Mouse (Mus musculus): ENCODE data around the gene Atg14. TPM values are rescaled to one million over a fixed set of nuclear protein-coding genes. Genes with fewer than 3 reads are reported as not detected.

Atg14 gene
- polyA plus RNA-seq, 1 experiment from 2014 or later: 10.3 TPM

- Histone ChIP-seq H3K27ac (no peak overlapping the region), H3K36me3 (ENCODE audit: inconsistent target) (no peaks in the 10 kb centered on the region), H3K79me2 (ENCODE audit: inconsistent target) (peaks cover 96% of the 10 kb centered on the region), H3K4me3 (ENCODE audit: inconsistent target) (no peak overlapping the region)
Observed at GRCm38 (mm10) chr14:47508035-47508434, 62.4 kb downstream of the Atg14 start.

DNA sequence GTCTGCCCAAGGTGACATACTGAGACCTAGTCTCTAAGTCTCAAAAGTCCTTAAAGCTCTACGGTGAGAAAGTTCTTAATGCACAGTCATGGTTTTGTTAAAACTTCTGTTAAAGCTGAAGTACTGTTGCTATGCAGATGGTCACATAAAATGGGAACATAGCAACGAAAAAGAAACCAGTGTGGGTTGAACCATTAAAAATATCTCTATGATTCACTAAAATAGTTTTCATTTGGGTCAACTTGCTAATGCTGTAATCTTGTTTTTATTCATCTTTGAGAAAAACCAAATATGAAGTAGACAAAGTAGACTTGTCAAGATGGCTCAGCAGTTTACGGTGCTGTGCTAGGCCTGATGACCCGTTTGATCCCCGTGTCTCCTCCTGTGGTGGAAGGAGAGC is 63.8 kb downstream of the Atg14 start:
- WGBS (ENCODE audit: missing documents): 72% methylated on average over 5 of the region's 5 CpGs
- H3K36me3 ChIP-seq (ENCODE audit: inconsistent target): no peaks in the 10 kb centered on the region

DNA sequence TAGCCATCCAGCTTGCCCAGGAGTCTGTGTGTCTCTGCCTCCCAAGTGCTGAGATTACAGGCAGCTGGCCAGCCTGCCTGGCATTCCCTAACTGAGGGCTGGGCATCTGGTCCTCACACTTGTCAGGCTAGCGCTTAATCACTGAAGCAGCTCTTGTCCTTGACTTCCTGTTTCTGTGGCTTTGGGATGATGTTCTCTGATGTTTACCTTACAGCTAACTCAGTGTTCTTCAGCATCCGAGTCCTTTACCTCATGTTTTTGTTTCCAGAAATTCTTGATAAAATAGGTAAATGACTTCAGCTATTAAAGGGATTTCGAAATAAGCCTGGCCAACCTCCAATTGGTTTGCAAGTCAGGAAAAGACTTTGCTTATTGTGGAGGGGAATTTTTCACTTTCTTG is 66.4 kb downstream of the Atg14 start:
- no peak overlapping the region for H3K27ac ChIP-seq
- peaks cover 95% of the 10 kb centered on the region for H3K79me2 ChIP-seq (ENCODE audit: inconsistent target)
- WGBS (ENCODE audit: missing documents): 85% methylated on average over 3 of the region's 3 CpGs
- H3K4me3 ChIP-seq (ENCODE audit: inconsistent target): no peak overlapping the region
- H3K36me3 ChIP-seq (ENCODE audit: inconsistent target): no peaks in the 10 kb centered on the region

More for the DNA sequence above, 63.8 kb downstream of the Atg14 start:
- H3K4me3 ChIP-seq (ENCODE audit: inconsistent target): no peak overlapping the region
- peaks cover 96% of the 10 kb centered on the region for H3K79me2 ChIP-seq (ENCODE audit: inconsistent target)
- no peak overlapping the region for H3K27ac ChIP-seq

DNA sequence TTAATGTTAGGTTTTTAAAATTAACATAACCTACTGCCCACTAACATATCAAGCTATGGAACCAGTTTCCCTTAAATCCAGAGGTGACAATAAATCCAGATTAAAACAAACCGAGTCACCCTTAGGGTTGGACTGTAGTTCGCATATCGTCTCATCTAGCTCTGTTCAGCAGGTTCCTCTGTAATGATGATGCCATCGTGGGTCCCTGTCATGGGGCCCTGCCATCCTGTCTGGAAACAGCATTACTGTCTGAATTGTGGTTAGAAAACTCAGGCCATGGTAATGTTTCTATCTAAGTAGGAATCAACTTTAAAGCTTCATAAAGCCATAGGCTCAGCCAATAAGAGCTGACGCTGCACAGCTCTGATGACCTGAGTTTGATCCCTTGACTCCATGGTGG is 71.8 kb downstream of the Atg14 start:
- 82% methylated on average over 5 of the region's 5 CpGs for WGBS (ENCODE audit: missing documents)
- H3K27ac ChIP-seq: no peak overlapping the region
- H3K79me2 ChIP-seq (ENCODE audit: inconsistent target): peaks cover 98% of the 10 kb centered on the region
- H3K4me3 ChIP-seq (ENCODE audit: inconsistent target): no peak overlapping the region
- H3K36me3 ChIP-seq (ENCODE audit: inconsistent target): no peaks in the 10 kb centered on the region

- Histone ChIP-seq H3K36me3 (ENCODE audit: inconsistent target) (no peaks in the 10 kb centered on the region), H3K4me3 (ENCODE audit: inconsistent target) (no peak overlapping the region), H3K27ac (no peak overlapping the region), H3K79me2 (ENCODE audit: inconsistent target) (peaks cover 98% of the 10 kb centered on the region)
- WGBS (ENCODE audit: missing documents): 97% methylated on average over 3 of the region's 3 CpGs
Observed at GRCm38 (mm10) chr14:47497166-47497565, 73.3 kb downstream of the Atg14 start.

DNA sequence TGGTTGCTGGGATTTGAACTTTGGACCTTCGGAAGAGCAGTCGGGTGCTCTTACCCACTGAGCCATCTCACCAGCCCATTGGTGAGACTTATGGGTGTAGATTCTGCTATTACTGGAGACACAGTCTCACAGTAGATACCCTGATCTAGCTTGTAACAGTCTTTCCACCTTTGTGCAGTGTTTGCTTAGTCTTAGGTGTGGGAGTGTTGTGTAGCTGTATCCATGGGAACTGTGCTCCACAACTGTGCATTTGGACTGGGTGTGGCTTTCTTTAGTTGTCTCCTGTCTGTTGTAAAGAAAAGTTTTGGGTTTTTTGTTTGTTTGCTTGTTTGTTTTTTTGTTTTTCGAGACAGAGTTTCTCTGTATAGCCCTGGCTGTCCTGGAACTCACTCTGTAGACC is 74.5 kb downstream of the Atg14 start:
- Histone ChIP-seq H3K4me3 (ENCODE audit: inconsistent target) (no peak overlapping the region), H3K79me2 (ENCODE audit: inconsistent target) (peaks cover 98% of the 10 kb centered on the region), H3K27ac (no peak overlapping the region), H3K36me3 (ENCODE audit: inconsistent target) (no peaks in the 10 kb centered on the region)
- 95% methylated on average over 3 of the region's 3 CpGs for WGBS (ENCODE audit: missing documents)

DNA sequence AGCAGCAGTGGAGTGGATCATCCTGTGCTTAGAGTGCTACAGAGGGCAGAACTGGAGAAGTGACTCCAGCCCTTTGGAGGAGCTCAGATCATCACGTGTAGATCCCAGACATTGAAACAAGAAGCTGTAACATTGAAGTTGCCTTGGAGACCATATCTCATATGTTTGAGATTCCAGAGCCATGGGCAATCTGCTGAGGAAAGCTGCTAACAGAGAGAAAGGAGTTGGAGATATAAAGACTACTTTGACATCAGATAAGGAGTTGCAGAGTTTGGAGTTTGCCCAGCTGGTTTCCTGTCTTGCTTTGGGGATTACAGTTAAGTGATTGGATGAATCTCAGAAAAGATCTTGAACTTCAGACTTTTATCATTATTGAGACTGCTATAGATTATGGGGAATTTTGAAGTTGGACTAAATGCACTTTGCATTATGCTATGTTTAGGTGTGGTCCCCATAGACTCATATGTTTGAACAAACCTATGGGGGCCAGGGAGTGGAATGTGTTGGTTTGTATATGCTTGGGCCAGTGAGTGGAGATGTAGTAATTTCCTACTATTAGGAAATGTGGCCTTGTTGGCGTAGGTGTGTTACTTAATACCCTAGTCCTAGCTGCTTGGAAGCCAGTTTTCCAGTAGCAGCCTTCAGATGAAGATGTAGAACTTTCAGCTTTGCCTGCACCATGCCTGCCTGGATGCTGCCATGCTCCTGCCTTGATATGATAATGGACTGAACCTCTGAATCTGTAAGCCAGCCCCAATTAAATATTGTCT is 76.7 kb downstream of the Atg14 start:
- Histone ChIP-seq H3K79me2 (ENCODE audit: inconsistent target) (peaks cover 100% of the 10 kb centered on the region), H3K4me3 (ENCODE audit: inconsistent target) (no peak overlapping the region), H3K27ac (no peak overlapping the region), H3K36me3 (ENCODE audit: inconsistent target) (no peaks in the 10 kb centered on the region)
- WGBS (ENCODE audit: missing documents): 83% methylated on average over 2 of the region's 2 CpGs

Other genes starting within 250 kb of the Atg14 start
- gene Lgals3, start 202.9 kb downstream of the Atg14 start, polyA plus RNA-seq (2018): 3,973 to 5,612 TPM (median 5,299 TPM) in 3 replicates
- gene Dlgap5, start 152.2 kb downstream of the Atg14 start, polyA plus RNA-seq (2018): 0.40 to 11.8 TPM (median 7.6 TPM) in 3 replicates
- gene Fbxo34, start 120.2 kb downstream of the Atg14 start, polyA plus RNA-seq (2018): 13.3 to 16.6 TPM (median 14.3 TPM) in 3 replicates
- gene Ktn1, start 77.8 kb upstream of the Atg14 start, polyA plus RNA-seq (2018): 14.0 to 23.6 TPM (median 18.0 TPM) in 3 replicates

All from macrophage (primary cell).